Mouse (Mus musculus) layer of hippocampus, postnatal 36 days (tissue): ENCODE measurements at regions not wholly inside any gene's neighbourhood (a gene's known extent, or its start where the extent isn't known, plus 50 kb on each side); places are given as distances from the start of the nearest gene placed in this dataset.

ENCODE experiments used
- DNase-seq, 2 experiments: peaks; one replicate each; pipeline ENCODE4 v3.0.0; 2022

DNA sequence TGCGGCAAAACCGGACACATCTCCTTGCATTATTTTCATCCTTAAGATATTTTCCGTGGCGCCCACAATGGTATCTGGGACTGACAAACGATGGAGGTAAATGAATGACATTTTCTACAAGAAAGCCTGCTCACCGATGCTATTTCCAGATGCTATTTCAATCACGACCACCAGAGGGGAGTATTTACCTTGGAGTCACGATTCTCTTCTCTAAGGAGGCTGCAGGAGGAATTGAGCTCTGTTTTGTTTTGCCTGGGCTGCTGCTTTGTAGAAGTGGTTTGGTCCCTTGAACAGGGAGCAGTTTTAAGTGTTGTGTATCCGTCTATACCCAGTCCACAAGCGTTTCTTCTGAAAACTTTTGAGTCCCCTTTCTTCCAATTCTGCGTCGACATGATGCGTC lies 128.7 kb upstream of the Itga1 start:
- DNase-seq, result peak; percentile 16 to 29

DNA sequence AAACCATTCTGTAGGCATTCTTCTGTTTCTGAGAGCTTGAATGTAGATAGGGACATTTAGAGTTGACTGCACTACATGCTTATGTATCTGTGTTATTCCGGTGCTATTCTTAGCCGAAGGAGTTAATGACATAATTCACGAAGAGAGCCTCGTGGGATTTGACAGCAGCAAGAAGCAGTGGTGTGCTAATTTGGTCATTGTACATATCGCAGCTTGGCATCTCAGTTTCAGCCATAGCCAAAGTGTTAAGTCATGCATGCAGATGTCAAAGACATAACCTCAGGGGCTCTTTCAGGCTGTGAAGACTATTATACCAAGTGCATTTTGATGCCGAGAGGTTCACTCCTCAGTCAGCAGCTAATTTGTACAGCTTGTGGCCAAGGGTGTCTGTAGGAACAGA lies 125.1 kb upstream of the Itga1 start:
- DNase-seq, result no peak

DNA sequence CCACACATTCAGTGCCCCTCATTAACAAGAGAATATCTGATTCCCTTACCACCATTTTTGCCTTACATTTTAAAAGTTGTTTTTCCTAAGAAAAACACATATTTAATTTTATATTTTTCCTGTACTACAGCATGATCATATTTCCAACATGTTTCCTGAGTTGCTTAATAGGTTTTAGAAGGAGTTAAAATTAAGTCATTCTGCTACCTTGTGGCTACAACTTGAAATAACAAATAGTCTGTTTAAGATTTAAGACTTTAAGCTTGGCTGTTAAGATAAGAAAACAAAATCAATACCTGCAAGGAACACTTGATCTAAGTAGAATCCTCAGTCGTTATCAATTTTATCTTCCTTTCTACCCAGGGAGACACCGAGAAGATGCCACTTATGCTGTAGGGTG lies 117.9 kb upstream of the Itga1 start:
- no peak for DNase-seq

DNA sequence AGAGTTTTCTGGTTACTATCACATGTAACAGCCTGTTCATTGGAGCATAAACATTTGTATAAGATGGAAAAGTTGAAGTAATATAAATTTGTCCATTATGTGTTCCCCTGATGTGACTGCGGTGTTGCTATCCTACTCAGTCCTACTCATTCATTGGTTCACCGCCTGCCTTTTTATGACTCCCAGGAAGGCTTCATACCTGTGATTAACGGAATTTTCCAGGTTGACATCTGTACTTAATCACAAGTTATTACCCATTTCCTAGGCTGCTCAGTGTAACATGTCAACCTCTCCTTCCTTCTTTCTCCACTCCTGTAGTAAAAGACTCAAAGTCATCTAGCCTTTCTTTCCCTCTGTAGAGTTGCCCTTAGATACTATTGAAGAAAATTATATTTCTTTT lies 109.5 kb upstream of the Itga1 start:
- no peak for DNase-seq

DNA sequence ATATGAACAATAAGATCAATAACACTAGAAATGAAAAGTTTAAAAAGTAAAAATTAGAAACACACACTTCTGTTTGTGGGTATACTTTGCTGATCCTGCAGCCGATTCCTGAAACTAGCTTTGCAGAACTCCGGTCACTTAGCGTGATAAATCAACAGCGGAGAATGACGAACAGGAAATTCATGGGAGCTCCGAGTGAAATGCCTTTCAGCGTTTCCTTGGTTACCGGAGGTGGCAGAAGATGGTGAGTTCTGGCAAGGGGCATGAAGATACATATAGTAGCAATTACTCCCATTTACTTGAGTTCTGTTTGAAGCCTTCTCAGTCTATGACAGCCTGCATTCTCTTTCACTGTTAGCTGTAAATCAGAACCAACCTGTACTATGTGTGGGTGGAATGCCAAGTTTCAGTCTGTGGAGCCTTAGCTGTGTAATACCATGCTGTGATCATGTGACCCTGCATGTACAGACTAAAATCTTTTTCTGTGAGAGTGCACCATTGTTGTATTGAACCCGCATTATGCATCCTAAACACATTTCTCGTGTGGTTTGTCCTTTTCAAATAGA lies 109.0 kb upstream of the Itga1 start:
- no peak for DNase-seq

DNA sequence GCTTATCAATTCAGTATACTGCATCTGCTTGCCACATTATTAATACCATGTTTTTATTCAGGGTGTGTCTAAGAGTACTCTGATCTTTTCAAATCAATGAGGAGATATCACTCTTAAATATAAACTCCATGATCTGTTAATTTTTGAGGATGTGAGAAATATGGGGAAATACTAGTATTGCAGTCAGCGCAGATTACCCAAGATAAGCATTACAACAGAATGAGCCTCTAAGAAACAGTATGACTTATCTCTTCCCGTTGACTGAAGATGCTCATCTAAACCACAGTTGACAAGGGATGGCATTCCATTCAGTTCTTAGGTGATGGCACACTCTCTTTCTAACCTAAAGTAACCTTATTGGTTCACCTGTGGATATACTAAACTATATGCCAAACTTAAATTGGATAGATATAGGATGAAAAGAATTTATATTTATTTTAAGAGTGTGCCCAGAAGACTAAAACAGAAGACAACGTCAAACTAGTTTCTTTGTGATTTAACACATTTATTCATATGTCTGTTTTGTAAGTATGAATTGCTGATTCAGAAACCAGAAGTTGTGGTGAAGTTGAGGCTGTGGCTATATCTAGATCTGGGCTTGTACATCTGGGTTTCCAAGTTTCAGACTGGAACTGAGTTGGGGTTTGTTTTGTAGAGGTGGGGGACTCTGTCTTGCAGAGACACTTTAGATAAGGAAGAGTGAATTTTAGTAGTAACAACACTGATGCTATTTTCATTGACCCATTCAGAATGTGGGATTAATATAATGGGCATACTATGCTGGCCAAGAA lies 107.8 kb upstream of the Itga1 start:
- DNase-seq, result no peak

DNA sequence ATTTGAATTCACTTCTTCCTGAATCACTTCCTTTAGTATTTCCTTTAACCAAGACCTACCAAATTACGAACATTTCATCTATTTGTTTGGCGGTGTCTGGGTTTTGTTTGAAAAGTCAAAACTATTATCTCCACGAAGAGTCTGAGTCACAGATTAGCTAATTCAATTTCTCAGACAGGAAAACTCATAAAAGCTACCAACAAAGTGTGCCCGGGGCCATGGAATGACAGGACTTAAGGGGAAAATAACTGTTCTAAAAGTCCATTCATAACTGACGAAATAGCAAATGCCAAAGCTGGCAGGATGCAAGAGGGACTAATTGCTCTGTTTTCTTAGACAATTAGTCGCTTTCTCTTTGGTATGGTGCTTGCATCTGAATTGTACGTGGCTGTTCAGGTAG lies 105.0 kb upstream of the Itga1 start:
- no peak for DNase-seq

DNA sequence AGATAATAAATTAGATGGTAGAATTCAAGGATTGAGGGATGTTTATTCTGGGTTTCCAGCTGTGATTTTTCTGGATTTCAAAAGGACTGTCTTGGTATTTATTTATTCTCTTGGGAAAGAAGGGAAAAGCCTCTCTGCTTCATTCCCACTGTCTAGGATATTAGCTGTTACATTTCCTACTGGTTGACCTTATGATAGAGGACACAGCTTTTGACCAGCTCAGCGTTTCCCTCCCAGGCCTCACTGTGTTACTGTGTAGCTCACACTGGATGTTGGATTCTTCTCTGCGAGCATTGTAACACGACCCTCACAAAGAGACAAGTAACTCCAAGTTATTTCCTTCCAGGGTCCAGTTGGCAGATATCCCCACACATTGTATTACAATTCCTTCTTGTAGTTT lies 97.4 kb upstream of the Itga1 start:
- no peak for DNase-seq

DNA sequence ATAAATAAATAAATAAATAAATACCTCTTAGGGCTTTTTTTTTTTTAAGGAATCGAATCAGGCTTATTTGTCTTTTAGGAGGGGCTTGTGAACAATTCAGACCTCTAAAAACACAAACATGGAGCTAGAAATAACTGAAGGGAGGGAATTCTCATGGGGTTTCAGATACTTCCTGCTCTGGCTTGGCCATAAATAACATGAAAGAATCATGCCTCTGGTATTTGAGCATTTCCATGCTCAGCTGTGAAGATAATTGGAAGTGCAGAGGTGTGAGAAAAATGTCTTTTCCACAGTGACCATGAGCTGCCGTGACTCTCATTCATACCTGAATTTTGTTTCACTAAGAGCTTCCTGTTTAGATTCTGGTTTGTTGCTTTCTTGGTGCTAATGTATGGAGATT lies 86.3 kb upstream of the Itga1 start:
- DNase-seq, result no peak

DNA sequence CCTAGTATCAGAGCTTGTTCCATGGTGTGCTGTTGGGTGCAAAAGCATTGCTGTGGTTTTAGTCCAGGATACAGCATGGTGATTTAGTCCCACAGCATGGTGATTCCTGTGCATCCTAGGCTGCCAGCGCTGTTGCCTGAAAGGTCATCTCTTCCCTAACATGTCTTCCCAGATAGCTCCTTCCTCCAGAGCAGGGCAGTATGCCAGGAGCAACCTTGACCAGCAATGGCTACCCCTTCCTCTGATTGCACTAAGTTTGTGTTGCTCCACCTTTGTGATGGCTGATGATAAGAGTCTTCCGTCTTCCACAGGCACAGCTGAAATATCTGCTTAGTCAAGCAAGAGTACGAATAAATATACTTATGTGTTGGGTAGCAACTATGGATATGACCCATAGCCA lies 85.6 kb upstream of the Itga1 start:
- no peak for DNase-seq

DNA sequence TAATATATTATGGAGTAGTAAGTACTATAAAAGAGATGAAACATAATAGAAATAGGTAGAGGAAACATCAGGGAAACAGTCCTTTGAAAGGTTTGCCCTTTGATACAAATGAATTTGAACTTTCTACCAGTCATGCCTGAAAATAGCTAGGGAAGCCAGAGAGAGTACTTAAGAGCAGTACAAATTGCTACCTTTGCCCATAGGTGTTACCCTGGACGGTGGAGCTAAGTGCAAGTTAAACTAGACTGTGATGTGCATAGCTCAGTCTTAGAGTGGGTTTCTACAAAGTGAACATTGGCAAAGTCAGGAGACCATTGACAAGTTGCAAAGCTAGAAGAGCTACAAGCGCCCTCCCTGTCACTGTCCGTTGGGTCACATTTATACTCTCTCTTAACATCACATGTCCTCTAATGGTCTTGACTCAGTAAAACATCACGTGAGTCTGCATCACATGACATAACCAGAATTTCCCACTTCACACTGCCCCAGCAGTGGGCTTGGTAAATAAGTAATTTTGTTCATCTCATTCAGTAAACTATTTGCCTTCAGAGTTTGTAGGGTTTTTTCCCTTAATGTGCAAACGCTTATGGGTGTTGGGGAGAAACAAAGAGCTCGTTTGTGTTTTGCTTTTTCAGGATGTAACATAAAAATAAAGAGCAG lies 80.6 kb upstream of the Itga1 start:
- DNase-seq, result no peak

DNA sequence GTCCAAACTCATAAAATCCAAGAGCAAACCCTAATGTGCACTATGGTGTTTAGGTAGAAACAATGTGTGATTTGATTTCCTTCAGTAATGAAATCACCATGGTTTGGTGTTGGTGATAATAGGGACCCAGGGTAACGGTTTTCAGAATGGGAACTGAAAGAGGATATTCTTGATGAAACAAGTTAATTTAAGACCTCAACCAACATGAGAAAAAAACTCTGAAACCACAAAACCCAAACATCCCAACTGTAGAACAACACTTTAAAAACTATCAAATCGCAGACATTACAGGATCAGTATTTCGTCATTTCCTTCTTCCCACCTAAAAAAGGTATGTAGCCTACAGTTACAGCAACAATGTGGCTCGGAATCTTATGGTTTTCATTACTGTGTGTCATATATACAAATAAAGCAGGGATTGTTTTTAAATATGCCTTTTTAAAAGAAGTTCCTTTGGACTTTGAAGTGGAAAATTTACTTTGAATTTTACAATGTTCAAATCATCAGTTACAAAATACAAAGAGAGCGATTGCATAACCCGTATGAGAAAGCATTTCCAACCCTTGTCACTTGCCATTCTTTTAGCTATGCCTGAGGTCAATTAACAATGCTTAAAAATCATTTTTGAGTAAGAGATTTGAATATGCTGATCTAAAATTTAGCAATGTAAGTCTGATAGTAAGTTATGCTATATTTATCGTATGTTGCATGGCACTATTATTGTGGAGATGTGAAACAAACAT lies 76.6 kb upstream of the Itga1 start:
- no peak for DNase-seq

DNA sequence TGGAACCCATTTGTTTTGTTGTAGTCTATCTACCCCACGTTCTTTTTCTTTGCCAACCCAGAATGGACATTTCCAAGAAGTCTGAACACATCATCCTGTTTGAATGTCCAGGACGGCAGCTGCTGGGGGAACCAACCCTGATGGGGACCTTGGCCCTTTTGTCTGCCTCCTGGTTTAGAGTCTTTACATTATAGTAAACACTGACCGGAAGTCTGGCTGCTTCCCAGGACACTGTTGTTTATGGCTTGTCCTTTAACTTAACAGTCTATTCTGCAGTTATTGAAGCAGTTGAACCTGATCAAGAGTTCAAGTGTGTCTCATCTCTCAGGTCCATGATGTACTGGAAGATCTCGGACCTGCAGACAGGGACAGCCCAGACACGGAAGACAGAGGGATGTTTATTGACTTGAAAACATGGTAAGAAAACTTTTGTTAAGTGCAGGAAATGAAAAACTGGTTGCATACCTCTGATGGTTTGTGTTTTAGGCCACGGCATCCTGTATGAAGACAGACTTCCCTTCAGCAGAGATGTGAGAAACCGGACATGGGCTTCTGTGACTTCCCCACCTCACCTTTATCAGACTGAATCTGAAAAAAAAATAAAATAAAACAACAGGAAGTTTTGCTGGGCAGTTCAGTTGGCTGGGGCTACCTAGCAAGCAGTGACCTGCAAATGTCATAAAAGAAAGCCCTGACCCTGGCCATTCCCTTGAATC lies 69.7 kb upstream of the Itga1 start:
- DNase-seq, result no peak

DNA sequence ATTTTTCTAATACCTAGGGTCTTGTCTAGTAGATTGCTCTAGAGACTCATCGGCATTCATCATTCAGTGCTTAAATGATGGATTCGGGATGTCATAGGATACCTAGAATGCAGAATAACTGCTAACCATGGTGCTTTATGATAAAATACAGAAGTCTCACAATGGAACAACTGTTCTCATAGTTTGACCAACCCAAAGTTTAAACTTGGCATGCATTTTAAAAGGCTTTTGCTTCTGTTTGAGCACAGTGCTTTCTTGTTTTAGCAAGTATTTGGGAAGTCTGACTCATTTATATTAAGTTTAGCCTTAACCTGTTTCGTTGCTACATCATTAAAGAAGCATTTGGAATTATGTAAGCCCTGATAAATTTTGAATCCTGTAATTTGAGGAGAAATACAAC lies 64.2 kb upstream of the Itga1 start:
- DNase-seq, result no peak

DNA sequence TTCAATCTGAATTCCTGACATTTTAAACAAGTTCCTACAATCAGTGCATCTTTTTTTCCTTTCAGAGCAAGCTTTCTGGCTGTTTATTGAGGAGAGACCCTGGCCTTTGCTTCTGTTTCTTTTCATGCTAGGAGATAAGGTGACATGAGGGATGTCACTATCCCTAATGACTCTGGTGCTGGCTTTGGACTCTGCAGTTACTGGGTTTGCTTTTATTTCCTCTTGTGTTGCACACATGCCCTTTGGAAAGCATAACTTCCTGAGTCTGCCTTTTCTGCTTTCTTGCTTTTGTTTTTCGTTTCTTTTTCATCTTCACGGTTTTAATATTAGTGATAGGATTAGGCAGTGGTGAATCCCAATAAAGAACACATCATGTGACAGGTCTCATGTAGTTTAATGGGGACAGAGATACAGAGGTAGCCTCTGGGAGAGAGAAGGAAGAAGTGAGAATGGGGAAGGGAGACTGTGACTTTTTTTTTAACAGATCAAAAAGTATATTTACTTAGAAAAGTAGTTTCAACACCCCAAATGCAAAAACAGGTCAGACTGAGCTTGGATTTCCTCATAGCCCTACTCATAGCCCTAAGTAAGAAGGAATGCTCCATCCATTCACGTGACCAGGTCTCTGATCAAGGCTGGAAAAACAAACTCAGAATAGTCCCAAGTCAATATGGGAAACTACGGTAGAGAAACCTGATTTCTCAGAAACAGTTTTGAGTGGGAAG lies 61.1 kb upstream of the Itga1 start:
- no peak for DNase-seq

DNA sequence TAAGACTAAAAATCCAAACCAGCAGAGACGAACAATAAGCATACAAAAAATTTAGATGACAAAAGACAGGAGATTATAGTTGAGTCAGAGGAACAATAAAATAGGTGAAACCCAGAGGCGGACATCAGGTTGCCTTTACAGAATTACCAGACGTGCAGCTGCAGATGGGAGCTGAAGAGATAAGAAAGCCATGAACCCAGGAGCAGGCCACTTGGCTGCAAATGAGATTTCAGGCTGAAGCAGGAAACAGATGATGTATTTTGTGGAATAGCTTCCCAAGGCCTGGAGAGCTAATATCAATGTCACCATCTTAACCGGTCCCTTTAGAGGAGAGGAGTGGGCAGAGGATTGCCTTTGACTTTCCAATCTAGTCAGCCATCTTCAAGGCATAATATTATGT lies 57.6 kb upstream of the Itga1 start:
- DNase-seq, result no peak
